Mouse (Mus musculus) heart, adult 18-20 months (tissue): ENCODE measurements around the gene Tubb2a. TPM values are rescaled to one million over a fixed set of nuclear protein-coding genes. Genes with fewer than 3 reads are reported as not detected.
A peak's percentile ranks its signal among the peaks of the same experiment; 100 is the strongest.

Experiments used
- DNase-seq, 2 experiments: peaks; one replicate each; pipeline ENCODE4 v3.0.0; 2021 to 2022; ENCODE audit warnings: mixed read lengths in 1 of 2
- total RNA-seq, 2 experiments: library from RNA; stranded (reverse); gene quantifications; 2 replicates each; pipeline ENCODE4 v1.2.3; 2021

Tubb2a gene
- total RNA-seq, 2 experiments from 2014 or later = 51.0 to 70.1 TPM

- peak in 1 of 2 experiments; percentile 22 for DNase-seq
Measured at GRCm38 (mm10) chr13:34051692-34052091, 26.1 kb downstream of the Tubb2a start.

GRCm38 (mm10) chr13:34050479-34050878 is 27.3 kb downstream of the Tubb2a start:
- peak in 1 of 2 experiments; percentile 39 for DNase-seq

GRCm38 (mm10) chr13:34047526-34047925 is 30.3 kb downstream of the Tubb2a start:
- no peak for DNase-seq

- peak; percentile 84 to 88 for DNase-seq
Measured at GRCm38 (mm10) chr13:34046421-34047012, 31.3 kb downstream of the Tubb2a start.

GRCm38 (mm10) chr13:34045511-34046249 is 32.1 kb downstream of the Tubb2a start:
- no peak for DNase-seq

- no peak for DNase-seq
Measured at GRCm38 (mm10) chr13:34043716-34044393, 34.0 kb downstream of the Tubb2a start.

GRCm38 (mm10) chr13:34040091-34040490 is 37.7 kb downstream of the Tubb2a start:
- DNase-seq = no peak

- no peak for DNase-seq
Measured at GRCm38 (mm10) chr13:34038901-34039341, 38.9 kb downstream of the Tubb2a start.

- DNase-seq = peak in 1 of 2 experiments; percentile 28
Measured at GRCm38 (mm10) chr13:34038056-34038432, 39.8 kb downstream of the Tubb2a start.

GRCm38 (mm10) chr13:34037172-34038055 is 40.4 kb downstream of the Tubb2a start, which contains the start of gene Bphl:
Bphl (plus strand) TSS chr13:34037597.
- DNase-seq = peak; percentile 94 to 95

GRCm38 (mm10) chr13:34036726-34037125 is 41.1 kb downstream of the Tubb2a start:
- DNase-seq = no peak

- DNase-seq = no peak
Measured at GRCm38 (mm10) chr13:34035424-34035823, 42.4 kb downstream of the Tubb2a start.

GRCm38 (mm10) chr13:34032041-34032440 is 45.8 kb downstream of the Tubb2a start:
- no peak for DNase-seq

Other genes starting within 250 kb of the Tubb2a start
- gene Serpinb6e, start 234.6 kb downstream of the Tubb2a start, total RNA-seq = not detected
- gene Serpinb6c, start 172.3 kb downstream of the Tubb2a start, total RNA-seq = not detected
- 10 to 100 TPM; 38.3 to 41.5 TPM for gene Nqo2, start 113.3 kb downstream of the Tubb2a start, total RNA-seq
- 1 to 10 TPM; 6.8 to 7.2 TPM for gene Ripk1, start 75.6 kb downstream of the Tubb2a start, total RNA-seq
- gene Serpinb6a, start 75.2 kb downstream of the Tubb2a start, total RNA-seq = 100 to 1,000 TPM; 124 to 127 TPM
- 10 to 100 TPM; 32.7 to 37.2 TPM for gene Bphl, start 40.4 kb downstream of the Tubb2a start, total RNA-seq
- 1 to 10 TPM; 4.8 to 8.6 TPM for gene Tubb2b, start 52.5 kb upstream of the Tubb2a start, total RNA-seq
- 10 to 100 TPM; 25.0 to 32.9 TPM for gene Psmg4, start 85.0 kb upstream of the Tubb2a start, total RNA-seq